Comparison of ENCODE assay signal across 18 mouse cellular contexts in the genomic region with DNA sequence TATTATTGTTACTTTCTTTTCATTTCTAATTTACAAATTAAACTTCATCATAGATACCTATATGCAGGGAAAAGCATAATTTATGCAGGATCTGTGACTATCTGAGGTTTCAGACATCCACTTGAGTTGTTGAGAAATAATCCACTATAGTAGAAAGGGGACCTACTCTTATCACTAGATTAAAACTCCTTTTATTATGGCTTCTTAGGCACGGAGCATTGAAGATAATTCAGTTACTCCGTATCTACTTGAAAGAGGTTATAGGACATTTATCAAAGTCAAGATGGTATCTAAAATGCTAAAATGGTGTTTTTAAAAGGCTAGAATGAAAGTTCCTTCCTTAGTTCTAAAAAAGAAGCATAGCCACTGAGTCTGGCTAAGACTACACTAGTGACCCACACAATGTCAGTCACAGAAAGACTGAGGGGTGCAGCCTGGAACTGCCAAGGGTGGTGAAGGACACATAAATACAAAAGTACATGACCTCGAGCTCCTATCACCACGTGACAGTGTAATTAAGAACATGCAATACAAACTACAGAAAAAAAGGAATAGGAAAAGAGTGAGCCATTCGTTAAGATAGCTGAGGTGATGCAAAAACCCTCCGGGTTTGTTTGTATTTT.
"Had no signal": no experiment of that assay in that cellular context is flagged by ENCODE, and none has a peak within 500 bp of the region (broad histone marks: within the 10 kb centered on the region; RNA-seq: fewer than 3 reads in every experiment).

No protein-coding gene starts in this region.

- H3K9me3 ChIP-seq: lung, embryonic 15.5 days; megakaryocyte, embryonic 14.5 days; midbrain, embryonic 13.5 days; midbrain, embryonic 15.5 days; neural tube, embryonic 13.5 days; neural tube, embryonic 15.5 days; stomach, embryonic 15.5 days had no signal

- H3K4me1 ChIP-seq: neural tube, embryonic 13.5 days; stomach, embryonic 15.5 days had no signal

- H3K36me3 ChIP-seq: lung, embryonic 15.5 days; midbrain, embryonic 13.5 days; midbrain, embryonic 15.5 days; neural tube, embryonic 13.5 days; neural tube, embryonic 15.5 days; stomach, embryonic 15.5 days had no signal

- H3K27ac ChIP-seq: lung, embryonic 15.5 days; macrophage; midbrain, embryonic 13.5 days; midbrain, embryonic 15.5 days; neural tube, embryonic 13.5 days; neural tube, embryonic 15.5 days; stomach, embryonic 15.5 days; stomach, postnatal 0 days had no signal

- H3K27me3 ChIP-seq: lung, embryonic 15.5 days; megakaryocyte, embryonic 14.5 days; midbrain, embryonic 13.5 days; midbrain, embryonic 15.5 days; neural tube, embryonic 13.5 days; neural tube, embryonic 15.5 days; stomach, embryonic 15.5 days had no signal

- H3K4me2 ChIP-seq: lung, embryonic 15.5 days; midbrain, embryonic 11.5 days; midbrain, embryonic 13.5 days; midbrain, embryonic 15.5 days; neural tube, embryonic 13.5 days; neural tube, embryonic 15.5 days; stomach, embryonic 15.5 days had no signal

- H3K9ac ChIP-seq: liver, postnatal 0 days; lung, embryonic 15.5 days; midbrain, embryonic 13.5 days; midbrain, embryonic 15.5 days; neural tube, embryonic 13.5 days; neural tube, embryonic 15.5 days; stomach, embryonic 15.5 days had no signal

- DNase-seq: liver, postnatal 0 days; lung, adult 2 months; lung, postnatal 14 days; right cerebral cortex, postnatal 14 days; thymus, adult 2 months; thymus, postnatal 25 days; thymus, postnatal 4 days had no signal

- H3K4me3 ChIP-seq: lung, embryonic 15.5 days; megakaryocyte, embryonic 14.5 days; midbrain, embryonic 13.5 days; midbrain, embryonic 15.5 days; myocyte; neural tube, embryonic 13.5 days; neural tube, embryonic 15.5 days; stomach, embryonic 15.5 days had no signal

- ATAC-seq: liver, postnatal 0 days; midbrain, embryonic 13.5 days; midbrain, embryonic 15.5 days had no signal
